Mouse (Mus musculus) Muller cell, postnatal 12 days (primary cell): ENCODE data around the gene Sae1.
"Not testable (repeated sequence)": the region's sequence is repeated elsewhere in the genome, so short reads cannot be mapped to it uniquely, and the experiment has no call there.

Source experiments
- DNase-seq: peaks from one replicate; pipeline ENCODE4 v3.0.0-alpha.2; 2015; ENCODE audit errors: inconsistent ontology term

Gene Sae1

DNA sequence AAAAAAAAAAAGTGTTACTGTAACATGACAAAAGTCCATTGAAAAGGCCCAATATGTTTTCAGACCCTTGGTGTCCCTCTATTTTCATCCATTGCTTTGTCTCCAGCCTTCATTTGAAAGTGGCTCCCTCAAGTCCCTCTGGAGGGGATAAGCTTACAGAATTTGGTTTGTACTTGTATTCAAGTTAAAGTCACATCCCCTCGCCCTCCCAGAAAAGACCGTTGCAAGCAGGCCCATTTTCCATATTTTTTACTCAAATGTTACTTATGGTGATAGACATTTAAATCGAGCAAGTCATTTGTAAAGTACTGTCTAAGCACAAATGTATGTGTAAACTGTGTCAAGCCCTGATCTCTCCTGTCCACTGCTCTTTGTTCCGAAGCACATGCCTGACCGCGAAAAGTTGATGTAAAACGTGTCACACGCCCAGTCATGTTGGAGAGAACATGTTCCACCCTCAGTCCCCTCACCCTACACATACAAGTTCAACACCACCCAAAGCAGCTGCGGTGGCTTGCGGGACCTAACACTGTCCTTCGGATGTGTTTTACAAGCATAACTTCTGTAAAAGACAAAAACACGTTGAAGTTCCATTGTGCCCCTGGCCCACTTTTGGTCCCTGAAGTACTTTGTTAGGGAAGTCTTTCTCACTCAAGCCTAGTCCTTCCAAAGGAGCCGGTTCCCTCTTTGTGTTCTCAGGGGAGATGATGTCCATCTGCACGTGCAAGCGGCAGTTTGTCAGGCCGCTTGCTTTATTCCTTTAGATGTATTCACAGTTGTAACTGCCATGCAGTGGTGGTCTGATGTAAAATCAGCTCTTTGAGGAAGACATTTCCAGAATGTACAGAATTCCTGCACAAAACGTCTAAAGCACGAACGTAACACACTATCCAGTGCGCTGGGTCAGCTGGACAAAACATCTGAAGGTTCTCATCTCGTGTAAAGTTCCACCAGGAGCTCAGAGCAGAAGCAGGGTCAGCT, 15.7 kb upstream of the Sae1 start:
- DNase-seq = peak; percentile 27

DNA sequence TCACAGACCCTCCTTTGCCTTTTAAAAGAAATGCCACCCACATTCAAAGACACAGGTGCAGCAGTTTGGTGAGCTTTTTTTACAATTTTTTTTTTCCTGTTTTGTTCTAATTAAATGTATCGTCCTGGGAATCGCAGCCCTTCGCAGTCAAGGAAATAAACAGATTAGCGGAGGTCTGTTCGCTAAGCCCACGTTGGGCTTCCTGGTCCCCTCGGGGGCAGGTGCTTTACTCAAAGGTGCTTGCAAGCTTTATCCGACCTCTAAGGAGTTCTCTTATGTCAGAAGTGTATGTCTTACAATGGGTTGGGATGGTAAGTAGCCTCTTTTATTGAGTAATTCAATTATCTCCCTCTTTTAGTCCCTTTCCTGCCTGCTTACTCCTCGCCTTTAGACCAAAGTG, 14.8 kb upstream of the Sae1 start:
- no peak for DNase-seq

DNA sequence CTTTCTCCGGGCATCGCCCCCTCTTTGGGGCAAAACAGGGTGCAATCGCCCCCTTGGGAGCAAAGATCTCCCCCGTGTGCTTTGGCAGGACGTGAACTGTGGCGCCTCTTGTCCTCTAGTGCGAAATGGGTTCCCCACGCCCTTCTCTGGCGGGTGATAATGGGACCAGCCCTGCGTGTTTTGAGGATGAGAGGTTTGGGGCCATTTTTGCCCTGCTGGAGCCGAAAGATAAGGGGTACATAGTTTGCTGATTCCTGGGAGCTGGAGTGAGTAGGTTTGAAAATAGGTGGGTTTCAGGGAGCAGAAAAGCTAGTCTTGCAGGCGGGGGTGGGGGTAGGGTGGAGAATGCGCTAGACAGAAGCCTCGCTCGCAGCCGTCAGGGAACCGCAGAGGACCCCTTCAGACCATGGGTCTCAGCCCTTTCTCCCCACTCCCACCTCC, 14.4 kb upstream of the Sae1 start:
- DNase-seq = peak; percentile 42

DNA sequence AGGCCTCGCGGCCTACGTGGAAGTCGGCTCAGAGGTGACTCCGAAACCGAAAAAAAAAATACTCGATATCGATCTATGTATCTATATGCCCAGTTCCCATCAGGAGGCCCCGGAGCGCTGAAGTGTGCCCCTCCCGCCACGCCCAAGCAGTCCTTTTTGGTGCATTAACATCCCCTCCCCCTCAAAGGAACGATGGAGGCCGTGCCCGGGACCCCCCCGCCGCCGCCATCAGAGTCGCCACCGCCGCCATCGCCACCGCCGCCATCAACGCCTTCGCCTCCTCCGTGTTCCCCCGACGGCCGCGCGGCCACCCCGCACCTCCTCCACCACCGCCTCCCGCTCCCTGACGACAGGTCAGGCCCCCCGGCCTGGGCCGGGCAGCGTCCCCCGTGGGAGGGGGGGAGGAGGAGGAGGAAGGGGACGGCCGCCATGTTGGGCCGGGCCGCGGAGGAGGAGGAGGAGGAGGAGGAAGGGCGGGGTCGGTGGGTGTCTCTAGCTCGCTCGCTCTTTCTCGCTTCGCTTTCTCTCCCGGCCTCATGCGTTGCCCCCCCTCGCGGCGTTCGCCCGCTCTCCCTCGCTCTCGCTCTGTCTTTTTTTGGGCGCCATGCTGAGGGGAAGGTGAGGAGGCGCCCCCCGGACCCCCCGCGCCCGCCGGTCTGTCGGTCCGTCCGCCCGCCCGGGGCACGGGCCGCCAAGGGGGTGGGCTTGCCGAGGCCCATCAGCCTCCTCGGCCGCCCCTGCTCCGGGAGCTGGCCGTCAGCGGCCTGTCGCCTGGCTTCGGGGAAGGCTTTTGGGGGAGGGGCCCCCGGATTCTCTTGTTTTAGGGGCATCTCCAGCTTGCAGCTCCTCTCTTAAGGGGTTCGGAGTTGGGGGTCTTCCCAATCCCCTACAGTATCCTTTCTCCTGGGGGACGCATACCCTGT, 13.3 kb upstream of the Sae1 start, which contains the start of gene Zc3h4:
TSS of gene Zc3h4 (plus strand) at position 222 of the 923 bp plus-strand sequence.
- peak; percentile 95 for DNase-seq

DNA sequence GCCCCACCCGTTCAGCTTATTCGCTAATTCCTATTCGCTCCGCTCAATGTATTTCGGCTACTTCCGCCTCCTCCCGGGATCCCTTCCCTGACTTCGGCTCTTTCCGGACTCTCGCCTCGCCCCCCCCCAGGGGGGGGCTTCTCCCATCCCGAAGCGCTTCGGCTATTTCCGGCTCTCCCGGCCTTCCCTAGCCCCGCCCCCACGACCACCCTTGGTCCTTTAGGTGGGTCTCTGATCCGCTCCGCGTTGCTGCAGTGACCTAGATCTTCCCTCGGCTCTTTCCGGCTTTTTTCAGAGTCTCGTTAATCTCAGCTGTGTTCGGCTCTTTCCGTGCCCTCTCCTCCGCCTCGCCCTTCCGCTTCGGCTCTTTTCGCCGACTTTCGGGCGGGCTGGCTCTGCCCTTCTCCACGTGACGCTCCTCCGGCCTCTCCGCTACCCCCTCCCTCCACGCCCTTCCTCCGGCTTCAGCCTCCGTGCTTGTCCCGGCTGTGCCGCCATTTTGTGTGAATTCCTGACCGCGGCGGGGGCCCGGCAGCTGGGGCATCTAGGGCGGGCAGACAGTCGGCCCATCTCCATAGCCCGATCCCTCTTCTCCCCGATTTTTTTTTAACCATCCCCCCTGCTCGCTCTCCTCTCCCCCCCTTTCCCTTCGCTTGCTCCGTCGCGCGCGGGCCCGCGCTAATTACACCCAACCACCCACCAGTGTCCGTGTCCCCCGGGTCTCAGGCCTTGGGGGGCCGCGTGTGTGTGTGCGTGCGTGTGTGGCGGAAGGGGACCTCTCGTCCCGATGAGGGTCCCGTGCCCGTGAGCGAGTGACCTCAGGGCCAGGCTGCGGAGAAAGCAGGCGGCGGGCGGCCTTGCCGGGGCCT, 12.4 kb upstream of the Sae1 start:
- DNase-seq = peak; percentile 100

DNA sequence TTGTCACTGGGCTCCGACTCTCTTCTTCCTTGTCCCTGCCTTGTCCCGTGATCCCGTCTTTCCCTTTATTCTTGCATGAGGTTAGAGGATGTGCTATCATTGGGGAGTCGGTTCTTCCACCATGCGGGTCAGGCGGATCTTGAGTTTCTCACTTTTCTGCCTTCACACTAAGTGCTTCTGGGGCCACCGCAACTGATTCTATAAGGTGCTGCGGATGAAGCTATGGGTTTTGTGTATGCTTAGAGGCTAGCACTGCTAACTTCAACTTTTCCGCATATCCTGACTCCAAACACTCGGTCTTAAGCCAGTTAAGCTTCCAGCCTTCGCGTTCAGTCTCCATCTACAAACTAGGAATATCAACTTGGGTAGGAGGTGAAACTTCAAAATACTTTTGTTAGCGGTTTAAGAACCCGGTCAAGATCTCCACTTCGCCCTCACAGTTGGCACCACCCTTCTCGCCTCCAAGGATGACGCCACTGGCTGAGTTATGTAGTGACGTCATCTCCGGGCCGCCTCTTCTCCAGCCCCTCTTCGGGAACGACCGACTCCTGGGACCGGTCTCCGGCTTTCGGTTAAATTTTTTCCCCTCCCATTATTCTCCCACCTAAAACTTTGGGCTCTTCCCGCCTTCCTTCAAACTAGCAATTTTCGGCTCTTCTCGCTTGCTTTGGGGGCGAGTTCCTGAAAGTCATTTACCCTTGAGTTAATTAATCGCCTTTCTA, 11.7 kb upstream of the Sae1 start:
- DNase-seq = no peak

DNA sequence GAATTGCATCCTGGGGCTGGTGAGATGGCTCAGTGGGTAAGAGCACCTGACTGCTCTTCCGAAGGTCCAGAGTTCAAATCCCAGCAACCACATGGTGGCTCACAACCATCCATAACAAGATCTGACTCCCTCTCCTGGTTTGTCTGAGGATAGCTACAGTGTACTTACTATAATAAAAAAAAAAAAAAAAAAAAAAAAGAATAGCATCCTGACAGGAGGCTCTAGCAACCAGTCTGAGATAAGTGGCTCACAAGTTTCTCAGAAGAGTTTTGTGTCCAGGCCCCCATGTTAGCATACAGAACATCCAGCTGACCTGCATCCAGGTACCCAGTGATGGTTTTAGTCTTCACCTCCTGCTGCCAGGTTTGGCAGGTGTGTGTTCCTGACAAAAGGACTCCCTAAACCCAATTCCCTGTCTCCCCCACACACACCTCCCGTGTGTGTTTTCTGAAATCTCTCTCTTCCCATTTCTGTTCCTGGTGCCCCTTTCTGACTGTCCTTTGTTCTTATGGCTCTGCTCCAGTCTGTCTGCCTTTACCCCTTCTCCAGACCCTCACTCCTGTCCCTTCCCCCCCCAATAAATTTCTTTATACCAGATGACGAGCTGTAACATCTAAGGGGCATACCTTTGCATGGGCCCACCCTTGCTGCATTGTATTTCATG, 10.9 kb upstream of the Sae1 start:
- no peak for DNase-seq

DNA sequence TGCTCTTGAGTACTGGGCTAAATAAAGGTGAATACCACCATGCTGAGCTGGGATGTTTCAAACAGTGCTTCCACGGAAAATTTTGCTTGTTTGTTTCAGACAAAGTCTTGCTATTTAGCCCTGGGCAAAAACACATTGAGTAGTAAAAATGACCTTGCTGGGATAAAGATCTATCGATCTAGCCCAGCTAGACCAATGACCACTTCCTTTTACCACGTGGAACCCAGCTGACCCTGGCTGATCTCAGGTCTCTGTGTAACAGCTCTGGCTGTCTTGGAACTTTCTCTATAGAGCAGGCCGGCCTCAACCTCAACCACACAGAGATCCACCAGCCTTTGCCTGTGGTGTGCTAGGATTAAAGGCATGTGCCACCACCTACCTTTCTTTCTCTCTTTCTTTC, 9.9 kb upstream of the Sae1 start:
- no peak for DNase-seq

DNA sequence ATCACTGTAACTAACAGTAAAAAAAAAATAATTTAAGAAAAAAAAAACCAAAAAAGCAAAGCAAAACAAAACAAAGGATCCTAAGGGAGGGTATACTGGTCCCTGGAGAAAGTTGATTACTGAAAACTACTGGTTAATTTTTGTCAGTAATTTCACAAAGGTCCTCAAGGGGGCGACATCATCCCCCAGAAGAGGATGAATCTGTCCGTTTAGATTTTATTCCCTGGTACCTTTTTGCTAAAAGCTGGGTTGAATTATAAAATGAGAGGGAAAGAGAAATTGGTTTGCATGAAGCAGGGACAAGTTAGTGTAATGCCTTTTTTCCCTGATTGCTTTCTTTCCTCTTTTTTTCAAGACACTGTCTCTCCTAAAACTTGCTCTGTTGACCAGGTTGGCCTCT, 8.3 kb upstream of the Sae1 start:
- no peak for DNase-seq

DNA sequence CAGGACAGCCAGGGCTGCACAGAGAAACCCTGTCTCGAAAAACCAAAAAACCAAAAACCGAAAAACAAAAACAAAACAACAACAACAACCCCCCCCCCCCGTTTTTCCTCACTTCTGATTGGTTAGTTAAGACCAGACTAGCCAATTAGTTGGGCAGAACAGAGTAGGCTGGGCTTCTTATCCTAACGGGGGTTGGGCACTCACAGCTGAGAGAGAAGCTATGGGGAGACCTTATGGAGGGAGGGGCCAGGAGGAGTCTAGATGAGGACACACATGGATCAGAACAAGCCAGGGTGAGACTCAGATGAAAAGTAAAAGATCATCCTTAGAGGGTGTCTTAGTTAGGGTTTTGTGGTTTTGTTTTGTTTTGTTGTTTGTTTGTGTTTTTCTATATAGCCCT, 5.3 kb upstream of the Sae1 start:
- no peak for DNase-seq

DNA sequence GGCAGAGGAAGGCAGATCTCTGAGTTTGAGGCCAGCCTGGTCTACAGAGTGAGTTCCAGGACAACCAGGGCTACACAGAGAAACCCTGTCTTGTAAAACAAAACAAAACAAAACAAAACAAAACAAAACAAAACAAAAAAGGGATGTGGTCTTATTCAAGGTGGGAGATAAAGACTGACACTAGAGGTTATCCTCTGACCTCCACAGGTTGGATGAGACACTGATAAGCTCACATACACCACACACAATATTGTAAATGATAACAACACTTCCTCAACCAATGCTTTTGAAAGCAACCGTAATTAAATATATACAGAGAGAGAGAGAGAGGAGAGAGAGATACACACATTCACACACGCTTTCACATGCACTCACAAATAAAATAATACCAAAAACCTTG, 2.3 kb upstream of the Sae1 start:
- DNase-seq = not testable (repeated sequence)

DNA sequence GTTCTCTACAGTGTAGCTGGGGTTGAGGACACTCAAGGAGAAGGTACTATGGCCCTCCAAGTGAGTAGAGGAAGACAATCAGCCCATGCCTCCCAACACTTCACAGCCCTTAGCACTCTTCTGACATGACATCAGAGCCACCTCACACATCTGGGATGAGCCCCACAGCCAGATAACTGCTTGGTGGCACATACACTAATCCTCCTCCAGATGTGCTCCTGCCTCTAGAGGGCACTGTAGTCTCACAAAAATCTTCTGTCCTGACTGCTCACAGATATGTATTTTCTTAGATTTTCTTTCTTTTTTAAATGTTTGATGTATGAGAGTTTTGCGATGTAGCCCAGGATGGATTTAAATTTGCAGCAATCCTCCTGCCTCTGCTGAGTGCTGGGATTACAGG, 11.1 kb downstream of the Sae1 start:
- no peak for DNase-seq

DNA sequence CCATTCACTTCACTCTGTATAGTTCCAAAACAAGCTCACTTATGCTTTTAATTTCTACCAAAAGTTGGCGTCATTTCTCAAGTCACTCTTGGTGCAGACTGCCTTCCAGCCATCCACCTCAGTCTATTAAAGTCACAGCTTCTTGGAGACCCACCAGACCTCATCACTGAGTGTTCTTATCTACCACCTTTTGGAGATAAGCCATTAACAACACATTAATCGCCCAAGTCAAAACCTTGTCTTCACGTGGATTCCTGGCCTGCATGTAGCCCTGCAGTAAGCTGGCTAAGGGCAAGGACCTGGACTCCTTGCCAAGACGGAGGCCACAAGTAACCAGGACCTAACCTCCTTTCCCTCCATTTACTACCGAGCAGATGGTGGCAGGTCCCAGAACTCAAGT, 12.6 kb downstream of the Sae1 start:
- DNase-seq = no peak

DNA sequence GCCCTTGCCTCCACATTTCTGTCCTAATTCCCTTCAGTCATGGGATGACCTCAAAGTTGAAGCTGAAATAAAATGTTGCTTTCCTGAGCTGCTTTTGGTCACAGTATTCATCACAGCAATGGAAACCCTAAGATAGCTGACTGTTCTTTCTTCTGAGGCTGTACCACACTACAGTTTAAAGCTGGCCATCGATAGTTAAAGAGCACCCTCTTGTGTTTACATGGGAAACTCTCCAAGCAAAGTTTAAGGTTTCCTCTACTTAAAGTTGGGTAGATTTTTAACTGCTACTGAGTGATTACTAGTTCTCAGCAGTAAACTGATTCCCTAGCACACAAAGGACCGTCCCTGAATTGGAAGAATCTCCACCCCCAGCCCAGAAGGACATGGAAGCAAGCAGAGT, 13.9 kb downstream of the Sae1 start:
- peak; percentile 31 for DNase-seq

DNA sequence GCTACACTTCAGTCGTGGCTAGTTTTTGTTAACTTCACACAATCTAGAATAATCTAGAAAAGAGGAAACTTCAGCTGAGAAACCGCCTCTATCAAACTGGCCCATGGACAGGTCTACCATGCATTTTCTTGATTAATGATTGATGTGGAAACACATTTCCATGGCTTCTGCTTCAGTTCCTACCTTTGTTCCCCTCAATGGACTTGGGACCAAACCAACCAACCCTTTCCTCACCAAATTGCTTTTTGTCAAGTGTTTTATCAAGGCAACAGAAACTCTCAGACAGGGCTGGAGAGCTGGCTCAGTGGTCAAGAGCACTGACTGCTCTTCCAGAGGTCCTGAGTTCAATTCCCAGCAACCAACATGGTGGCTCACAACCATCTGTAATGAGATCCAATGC, 17.0 kb downstream of the Sae1 start:
- no peak for DNase-seq

DNA sequence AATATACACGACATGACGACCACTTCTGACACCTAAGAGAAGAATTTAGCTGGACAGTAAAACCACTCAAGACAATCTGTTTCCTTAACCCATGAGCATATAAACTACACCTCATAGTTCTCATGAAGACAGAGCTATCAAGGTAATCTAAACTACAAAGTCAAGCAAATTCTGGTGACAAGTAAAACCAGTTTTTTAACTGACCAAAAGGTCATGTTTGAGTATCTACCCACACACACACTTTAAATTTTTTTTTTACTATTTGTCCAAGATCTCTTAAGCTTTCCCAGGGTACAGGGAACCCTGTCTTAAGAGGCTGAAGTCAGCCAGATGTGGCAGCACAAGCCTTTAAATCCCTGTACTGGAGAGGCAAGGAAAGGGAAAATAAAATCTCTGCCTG, 18.8 kb downstream of the Sae1 start:
- no peak for DNase-seq

DNA sequence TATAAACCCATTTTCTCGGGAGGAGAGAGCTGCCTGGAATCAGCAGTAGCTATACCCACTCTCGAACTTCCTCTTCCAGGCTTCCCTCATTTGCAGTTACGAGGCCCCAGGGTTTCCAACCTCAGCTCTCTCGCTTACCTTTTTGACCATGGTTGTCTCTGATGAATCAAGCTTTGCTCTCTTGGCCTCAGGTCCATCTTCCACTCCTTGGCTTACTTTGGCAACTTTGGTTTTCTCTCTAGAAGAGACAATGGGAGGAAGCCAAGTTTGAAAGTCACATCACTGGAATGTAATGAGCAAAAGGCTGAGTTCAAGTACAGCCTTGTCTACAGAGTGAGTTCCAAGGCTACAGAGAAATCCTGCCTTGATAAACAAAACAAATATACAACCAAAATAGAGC, 20.9 kb downstream of the Sae1 start:
- DNase-seq = no peak

DNA sequence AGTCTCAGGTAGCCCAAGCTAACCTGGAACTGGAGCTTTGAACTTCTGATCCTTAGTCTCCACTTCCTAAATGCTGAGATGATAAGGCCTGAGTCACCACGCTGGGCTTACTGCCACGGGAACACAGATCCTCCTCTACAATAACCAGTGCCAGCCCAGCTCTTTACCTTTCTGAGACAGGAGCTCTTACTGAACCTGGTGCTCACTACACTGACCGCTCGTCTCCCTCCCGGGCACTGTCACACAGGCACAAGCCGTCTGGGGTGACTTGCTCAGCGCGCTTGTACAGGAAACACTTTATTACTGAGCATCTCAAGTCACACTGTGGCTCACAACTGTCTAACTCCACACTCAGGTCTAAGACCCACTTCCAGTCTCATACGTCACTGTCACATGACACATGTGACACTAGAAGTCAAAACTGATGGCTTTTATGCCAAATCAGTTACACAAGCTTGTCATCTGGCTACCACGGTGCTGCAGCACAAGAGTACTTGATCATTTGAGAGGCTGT, 21.4 kb downstream of the Sae1 start:
- peak; percentile 19 for DNase-seq

DNA sequence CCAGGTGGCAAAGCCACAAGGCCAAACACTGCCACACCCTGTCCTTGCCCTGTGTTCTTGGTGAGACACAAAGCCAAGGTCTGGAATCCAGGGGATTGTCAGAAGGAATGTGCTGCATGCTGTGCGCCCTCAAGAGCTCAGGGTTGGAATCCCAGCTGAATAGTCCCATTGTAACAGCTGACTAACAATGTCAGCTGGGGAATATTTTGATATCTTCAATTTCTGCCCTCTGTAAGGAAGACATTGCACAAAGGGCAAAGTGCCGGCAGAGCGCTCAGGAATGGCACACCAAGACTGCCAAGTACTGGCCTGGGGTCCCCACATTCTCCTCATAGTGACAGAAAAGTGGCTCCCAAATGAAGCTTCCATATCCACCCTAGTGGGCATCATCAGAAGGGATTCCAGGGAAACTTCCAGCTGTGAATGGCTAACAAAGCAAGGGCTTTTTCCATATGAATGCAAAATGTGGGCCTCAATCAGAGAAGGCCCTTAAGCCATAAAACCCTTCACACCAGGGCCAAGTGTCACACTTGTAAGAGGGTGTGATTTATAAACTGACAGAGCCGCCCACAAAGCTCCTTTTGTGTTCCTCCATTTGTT, 22.6 kb downstream of the Sae1 start:
- DNase-seq = peak; percentile 95

DNA sequence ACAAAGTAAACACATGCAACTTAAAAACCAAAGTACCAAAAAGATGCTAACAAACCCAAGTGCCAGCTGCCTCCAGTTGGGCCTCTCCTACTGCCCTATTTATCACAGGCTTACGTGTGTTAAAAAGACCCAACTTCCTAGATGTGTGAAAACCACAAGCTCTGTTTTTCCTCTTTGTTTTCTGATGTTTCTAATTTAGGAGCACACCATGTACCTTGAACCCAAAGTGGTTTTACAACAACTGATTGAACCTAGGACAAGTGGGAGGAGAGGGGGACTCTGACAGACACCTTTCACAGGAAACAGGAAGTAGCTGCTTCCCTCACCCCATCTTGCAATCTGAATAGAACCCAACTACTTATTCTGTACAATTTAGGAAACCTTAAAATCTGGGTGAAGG, 23.3 kb downstream of the Sae1 start:
- DNase-seq = no peak
